Mouse (Mus musculus) bone marrow macrophage, adult 2 months (primary cell): ENCODE data around the gene Hnrnpf.

Experiments
- CTCF ChIP-seq: IDR thresholded peaks from 2 replicates; pipeline ENCODE4 v1.5.1; 2012; ENCODE audit warnings: low read depth, mild to moderate bottlenecking, low read length, moderate library complexity
- POLR2A ChIP-seq: IDR thresholded peaks from 2 replicates; pipeline ENCODE4 v1.6.1; 2012; ENCODE audit warnings: mild to moderate bottlenecking, low read depth, low read length, borderline replicate concordance

DNA sequence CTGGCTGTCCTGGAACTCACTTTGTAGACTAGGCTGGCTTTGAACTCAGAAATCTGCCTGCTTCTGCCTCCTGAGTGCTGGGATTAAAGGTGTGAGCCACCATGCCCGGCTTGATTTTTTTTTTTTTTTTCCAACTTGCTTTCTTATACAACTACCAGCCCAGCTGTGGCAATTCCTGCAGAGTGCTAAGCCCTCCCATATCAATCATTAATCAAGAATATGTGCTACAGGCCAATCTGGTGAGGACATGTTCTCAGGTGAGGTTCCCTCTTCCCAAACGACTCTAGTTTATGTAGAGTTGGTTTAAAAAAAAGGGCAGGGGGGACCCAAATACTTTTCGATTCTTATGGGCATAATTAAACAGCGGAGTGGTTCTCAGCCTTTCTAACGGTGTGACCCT is 2.3 kb upstream of the Hnrnpf start:
- TF ChIP-seq POLR2A = no peak
- TF ChIP-seq CTCF = no peak
